Mouse (Mus musculus) limb, embryonic 11.5 days (tissue): Measurements from ENCODE around the gene Crnkl1. TPM values are rescaled to one million over a fixed set of nuclear protein-coding genes. Genes with fewer than 3 reads are reported as not detected.

Experiments
- ATAC-seq: fragments of 200-750 bp; cut with Nextera tagmentation; 2 replicates; pipeline ENCODE4 v1.8.0; 2017; ENCODE audit warnings: low read depth; ENCODE audit not compliant: insufficient number of reproducible peaks, low FRiP score, low TSS enrichment
- DNase-seq: peaks from one replicate; pipeline ENCODE4 v3.0.0-alpha.2; 2015; ENCODE audit warnings: low spot score
- H3K27ac ChIP-seq: fragments of 300-500 bp; sonication (generic); replicated peaks from 2 replicates; pipeline ENCODE4 v1.5.1; 2014; ENCODE audit warnings: low read depth, mild to moderate bottlenecking, low read length
- H3K27me3 ChIP-seq: fragments of 300-500 bp; sonication (generic); 2 replicates; pipeline ENCODE4 v1.6.1; 2014; ENCODE audit warnings: mild to moderate bottlenecking, low read length, mixed read lengths; ENCODE audit not compliant: control insufficient read depth, insufficient read depth
- H3K36me3 ChIP-seq: fragments of 300-500 bp; sonication (generic); 2 replicates; pipeline ENCODE4 v1.6.1; 2014; ENCODE audit warnings: mild to moderate bottlenecking, low read length, moderate library complexity, mixed read lengths; ENCODE audit not compliant: control insufficient read depth, insufficient read depth
- H3K4me1 ChIP-seq: fragments of 300-500 bp; sonication (generic); 2 replicates; pipeline ENCODE4 v1.6.1; 2014; ENCODE audit warnings: low read length, mixed read lengths; ENCODE audit not compliant: control insufficient read depth, insufficient read depth
- H3K4me2 ChIP-seq: fragments of 300-500 bp; sonication (generic); 2 replicates; pipeline ENCODE4 v1.6.1; 2014; ENCODE audit warnings: low read depth, mild to moderate bottlenecking, moderate library complexity; ENCODE audit not compliant: severe bottlenecking
- H3K4me3 ChIP-seq: fragments of 300-500 bp; sonication (generic); 2 replicates; pipeline ENCODE4 v1.5.1; 2014; ENCODE audit warnings: low read depth, low read length
- H3K9ac ChIP-seq: fragments of 300-500 bp; sonication (generic); 2 replicates; pipeline ENCODE4 v1.6.1; 2014; ENCODE audit warnings: mild to moderate bottlenecking, low read length
- H3K9me3 ChIP-seq: fragments of 300-500 bp; sonication (generic); 2 replicates; pipeline ENCODE4 v1.6.1; 2016; ENCODE audit warnings: low read length; ENCODE audit not compliant: control insufficient read depth
- WGBS: fragments of 180-500 bp; shearing (Covaris S2); extraction: QIAGEN DNeasy Blood & Tissue Kit; methylation state at CpG from one replicate; pipeline ENCODE4 v1.1.7; 2014; 5-methylcytosine and 5-hydroxymethylcytosine counted together
- polyA plus RNA-seq: library from polyadenylated mRNA; unstranded; fragments of >200 nt; fragmentation: Nextera tagmentation; extraction: Ambion mirVana; gene quantifications from 2 replicates; pipeline ENCODE4 v1.2.1, GENCODE M21; 2014

The Crnkl1 gene
- polyA plus RNA-seq, result 45.8 and 46.9 TPM in 2 replicates

- under 1% methylated on average over 61 of the region's 61 CpGs for WGBS
Measured at GRCm38 (mm10) chr2:145934339-145935231, at the start of gene Crnkl1, which contains the start of gene Cfap61. Gene Crnkl1 (minus strand): TSS chr2:145935014. Gene Cfap61 (plus strand): TSS chr2:145934784.

GRCm38 (mm10) chr2:145982317-145983045 is 47.7 kb upstream of the Crnkl1 start:
- 79% methylated on average over 9 of the region's 9 CpGs for WGBS
- no peak for DNase-seq
- Histone ChIP-seq H3K27ac (no peak overlapping the region), H3K27me3 (no peaks in the 10 kb centered on the region), H3K4me3 (no peak overlapping the region), H3K9ac (no peak overlapping the region), H3K4me2 (no peak overlapping the region), H3K9me3 (no peaks in the 10 kb centered on the region), H3K4me1 (no peaks in the 10 kb centered on the region), H3K36me3 (no peaks in the 10 kb centered on the region)
- ATAC-seq, result no peak

More at GRCm38 (mm10) chr2:145934339-145935231, at the start of gene Crnkl1, which contains the start of gene Cfap61:
- Histone ChIP-seq H3K27me3 (no peaks in the 10 kb centered on the region), H3K4me2 (peak within 1 kb of the TSS; percentile 62), H3K4me3 (peak within 1 kb of the TSS; percentile 95), H3K9me3 (no peaks in the 10 kb centered on the region), H3K9ac (peak within 1 kb of the TSS; percentile 55), H3K36me3 (0 out of 2 replicates have a peak, but pooled peaks cover 3% of the 10 kb centered on the region), H3K4me1 (0 out of 2 replicates have a peak, but pooled peaks cover 4% of the 10 kb centered on the region), H3K27ac (no peak within 1 kb of the TSS)
- peak; percentile 96 for DNase-seq
- ATAC-seq, result peak; percentile 97

- Histone ChIP-seq H3K9me3 (no peaks in the 10 kb centered on the region), H3K27me3 (no peaks in the 10 kb centered on the region), H3K4me1 (no peaks in the 10 kb centered on the region), H3K4me2 (no peak overlapping the region), H3K4me3 (no peak overlapping the region), H3K27ac (no peak overlapping the region), H3K9ac (no peak overlapping the region), H3K36me3 (no peaks in the 10 kb centered on the region)
- WGBS, result 34% methylated on average over 6 of the region's 6 CpGs
- no peak for ATAC-seq
- DNase-seq, result peak; percentile 28
Measured at GRCm38 (mm10) chr2:145981699-145982112, 46.9 kb upstream of the Crnkl1 start.

- Histone ChIP-seq H3K4me3 (no peak overlapping the region), H3K36me3 (no peaks in the 10 kb centered on the region), H3K9me3 (no peaks in the 10 kb centered on the region), H3K4me2 (no peak overlapping the region), H3K9ac (no peak overlapping the region), H3K27ac (no peak overlapping the region), H3K27me3 (no peaks in the 10 kb centered on the region), H3K4me1 (no peaks in the 10 kb centered on the region)
- no peak for ATAC-seq
- 85% methylated on average over 9 of the region's 9 CpGs for WGBS
- DNase-seq, result no peak
Measured at GRCm38 (mm10) chr2:145980881-145981280, 46.1 kb upstream of the Crnkl1 start.

GRCm38 (mm10) chr2:145979616-145980015 is 44.8 kb upstream of the Crnkl1 start:
- H3K27me3 ChIP-seq, result no peaks in the 10 kb centered on the region
- H3K4me1 ChIP-seq, result no peaks in the 10 kb centered on the region
- no peak overlapping the region for H3K9ac ChIP-seq
- H3K36me3 ChIP-seq, result no peaks in the 10 kb centered on the region
- DNase-seq, result no peak
- no peaks in the 10 kb centered on the region for H3K9me3 ChIP-seq
- H3K4me3 ChIP-seq, result no peak overlapping the region
- no peak overlapping the region for H3K27ac ChIP-seq
- no peak for ATAC-seq
- no peak overlapping the region for H3K4me2 ChIP-seq
- WGBS, result 70% methylated on average over 4 of the region's 4 CpGs

GRCm38 (mm10) chr2:145972571-145972970 is 37.8 kb upstream of the Crnkl1 start:
- H3K4me2 ChIP-seq, result no peak overlapping the region
- no peaks in the 10 kb centered on the region for H3K27me3 ChIP-seq
- no peak overlapping the region for H3K27ac ChIP-seq
- H3K4me1 ChIP-seq, result no peaks in the 10 kb centered on the region
- no peak overlapping the region for H3K9ac ChIP-seq
- H3K9me3 ChIP-seq, result no peaks in the 10 kb centered on the region
- no peaks in the 10 kb centered on the region for H3K36me3 ChIP-seq
- no peak overlapping the region for H3K4me3 ChIP-seq
- 87% methylated on average over 4 of the region's 4 CpGs for WGBS
- DNase-seq, result no peak
- ATAC-seq, result no peak

- Histone ChIP-seq H3K27ac (no peak overlapping the region), H3K4me3 (no peak overlapping the region), H3K27me3 (no peaks in the 10 kb centered on the region), H3K9me3 (no peaks in the 10 kb centered on the region), H3K9ac (no peak overlapping the region), H3K36me3 (no peaks in the 10 kb centered on the region), H3K4me1 (no peaks in the 10 kb centered on the region), H3K4me2 (no peak overlapping the region)
- DNase-seq (no peak), ATAC-seq (no peak)
- WGBS, result 92% methylated on average over 20 of the region's 20 CpGs
Measured at GRCm38 (mm10) chr2:145971237-145972010, 36.6 kb upstream of the Crnkl1 start.

GRCm38 (mm10) chr2:145970751-145971150 is 35.9 kb upstream of the Crnkl1 start:
- Histone ChIP-seq H3K4me3 (no peak overlapping the region), H3K4me1 (no peaks in the 10 kb centered on the region), H3K27me3 (no peaks in the 10 kb centered on the region), H3K4me2 (no peak overlapping the region), H3K9ac (no peak overlapping the region), H3K27ac (no peak overlapping the region), H3K9me3 (no peaks in the 10 kb centered on the region), H3K36me3 (no peaks in the 10 kb centered on the region)
- no peak for DNase-seq
- WGBS, result 90% methylated on average over 12 of the region's 12 CpGs
- ATAC-seq, result no peak
